Mouse (Mus musculus) cerebellum, adult 11-12 months (tissue): Measurements from ENCODE around the gene Tusc1.

ENCODE experiments used
- DNase-seq: peaks from one replicate; pipeline ENCODE4 v3.0.0; 2022

Gene Tusc1

GRCm38 (mm10) chr4:93335118-93336003 lies at the start of gene Tusc1:
TSS of gene Tusc1 (minus strand) at chr4:93335511.
- DNase-seq: peak; percentile 83

- DNase-seq: no peak
Observed at GRCm38 (mm10) chr4:93352930-93353329, 17.6 kb upstream of the Tusc1 start.

GRCm38 (mm10) chr4:93344357-93344756 lies 9.0 kb upstream of the Tusc1 start:
- DNase-seq: no peak

GRCm38 (mm10) chr4:93341568-93341967 lies 6.3 kb upstream of the Tusc1 start:
- no peak for DNase-seq

- no peak for DNase-seq
Observed at GRCm38 (mm10) chr4:93337977-93338376, 2.7 kb upstream of the Tusc1 start.

- DNase-seq: peak; percentile 85
Observed at GRCm38 (mm10) chr4:93334636-93335117, 634 bp downstream of the Tusc1 start.

GRCm38 (mm10) chr4:93307486-93307885 lies 27.8 kb downstream of the Tusc1 start:
- no peak for DNase-seq

GRCm38 (mm10) chr4:93286065-93286464 lies 49.2 kb downstream of the Tusc1 start:
- DNase-seq: no peak
